ENCODE assay signal across 8 mouse cellular contexts in the genomic region with DNA sequence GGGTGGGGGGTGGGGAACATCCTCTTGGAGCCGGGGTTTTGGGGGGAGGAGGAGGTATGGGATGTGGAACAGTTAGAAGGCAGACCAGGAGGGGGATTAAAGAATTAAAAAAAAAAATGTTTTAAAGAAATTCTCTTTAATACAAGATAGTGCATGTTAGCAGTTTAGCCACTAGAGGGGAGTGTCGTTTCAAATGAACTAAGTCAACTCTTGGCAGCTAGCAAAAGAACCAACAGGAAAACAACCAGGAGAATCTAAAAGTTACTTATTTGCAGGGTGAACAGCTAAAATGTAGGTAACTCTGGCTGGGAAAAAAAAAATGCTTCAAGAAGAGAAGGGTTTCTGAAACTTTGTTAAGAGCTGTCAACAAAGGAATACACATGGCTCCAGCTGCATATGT. TPM values are rescaled to one million over a fixed set of nuclear protein-coding genes. Genes with fewer than 3 reads are reported as not detected.
DNase-seq lines count a peak whose midpoint lies in the region; ATAC-seq and TF ChIP-seq lines count a peak whose summit lies in the region.

No protein-coding gene starts in this region.

- H3K9ac ChIP-seq in forebrain, embryonic 14.5 days (ENCODE audit: low read length), result no peak overlapping the region
- H3K9ac ChIP-seq in forebrain, embryonic 11.5 days (ENCODE audit: low read length), result no peak overlapping the region
- no peak overlapping the region for H3K9ac ChIP-seq in liver, embryonic 14.5 days (replicated peaks)
- no peak overlapping the region for H3K9ac ChIP-seq in liver, embryonic 12.5 days

- ATAC-seq in forebrain, embryonic 14.5 days, result peak; percentile 25; the same call in 1 of the 2 replicates
- ATAC-seq in forebrain, embryonic 11.5 days (replicated peaks; ENCODE audit: low FRiP score), result no peak
- no peak for ATAC-seq in liver, embryonic 14.5 days (ENCODE audit: insufficient read depth)
- ATAC-seq in liver, embryonic 12.5 days, result no peak

- no peaks in the 10 kb centered on the region for H3K36me3 ChIP-seq in forebrain, embryonic 14.5 days (ENCODE audit: control insufficient read depth, insufficient read depth, low read length)
- no peaks in the 10 kb centered on the region for H3K36me3 ChIP-seq in forebrain, embryonic 11.5 days (ENCODE audit: control insufficient read depth, insufficient read depth, low read length)
- no peaks in the 10 kb centered on the region for H3K36me3 ChIP-seq in liver, embryonic 14.5 days (replicated peaks; ENCODE audit: control insufficient read depth, insufficient read depth, low read depth)
- H3K36me3 ChIP-seq in liver, embryonic 12.5 days, result no peaks in the 10 kb centered on the region

- no peak overlapping the region for H3K4me2 ChIP-seq in forebrain, embryonic 14.5 days (ENCODE audit: low read length)
- H3K4me2 ChIP-seq in forebrain, embryonic 11.5 days (ENCODE audit: low read depth, low read length, severe bottlenecking), result no peak overlapping the region
- no peak overlapping the region for H3K4me2 ChIP-seq in liver, embryonic 14.5 days (ENCODE audit: low read depth)
- H3K4me2 ChIP-seq in liver, embryonic 12.5 days, result no peak overlapping the region

- H3K4me3 ChIP-seq in forebrain, embryonic 14.5 days (ENCODE audit: low read depth, low read length), result no peak overlapping the region
- no peak overlapping the region for H3K4me3 ChIP-seq in forebrain, embryonic 11.5 days (ENCODE audit: low read depth, low read length)
- H3K4me3 ChIP-seq in liver, embryonic 14.5 days (ENCODE audit: insufficient read depth in 1 of 2, low read depth in 2 of 2, low read length in 2 of 2), result no peak overlapping the region
- no peak overlapping the region for H3K4me3 ChIP-seq in liver, embryonic 12.5 days

- peaks cover 4% of the 10 kb centered on the region for H3K4me1 ChIP-seq in forebrain, embryonic 14.5 days (ENCODE audit: control insufficient read depth, insufficient read depth, low read length)
- peaks cover 6% of the 10 kb centered on the region; the same call in 1 of the 2 replicates for H3K4me1 ChIP-seq in forebrain, embryonic 11.5 days (replicated peaks; ENCODE audit: control insufficient read depth, insufficient read depth, low read length)
- H3K4me1 ChIP-seq in liver, embryonic 14.5 days (replicated peaks; ENCODE audit: control insufficient read depth in 2 of 2, insufficient read depth in 2 of 2, low read length in 1 of 2), result no peaks in the 10 kb centered on the region
- H3K4me1 ChIP-seq in liver, embryonic 12.5 days, result peaks cover 25% of the 10 kb centered on the region

- WGBS in forebrain, embryonic 14.5 days, result 13% methylated on average over 2 of the region's 2 CpGs
- WGBS in forebrain, embryonic 11.5 days, result 8% methylated on average over 2 of the region's 2 CpGs
- 4% methylated on average over 2 of the region's 2 CpGs for WGBS in liver, embryonic 14.5 days (ENCODE audit: insufficient replicate concordance)
- WGBS in liver, embryonic 12.5 days (ENCODE audit: insufficient replicate concordance), result 7% methylated on average over 2 of the region's 2 CpGs

- no peaks in the 10 kb centered on the region for H3K9me3 ChIP-seq in forebrain, embryonic 14.5 days (replicated peaks; ENCODE audit: control insufficient read depth, low read length)
- no peaks in the 10 kb centered on the region for H3K9me3 ChIP-seq in forebrain, embryonic 11.5 days (ENCODE audit: control insufficient read depth, low read length)
- H3K9me3 ChIP-seq in liver, embryonic 14.5 days (ENCODE audit: control insufficient read depth, low read length), result no peaks in the 10 kb centered on the region
- H3K9me3 ChIP-seq in liver, embryonic 12.5 days (replicated peaks), result no peaks in the 10 kb centered on the region

- peak; percentile 89 for DNase-seq in forebrain, embryonic 14.5 days (ENCODE audit: low spot score)
- no peak for DNase-seq in forebrain, embryonic 11.5 days (ENCODE audit: low spot score)
- DNase-seq in liver, embryonic 14.5 days (ENCODE audit: low read depth in 3 of 3, low spot score in 3 of 3), result peak in 2 of 3 experiments; percentile 31 to 35
- DNase-seq in MN1 (ENCODE audit: low spot score), result peak; percentile 71
- peak; percentile 50 for DNase-seq in hindlimb bud, embryonic 11.5 days (ENCODE audit: extremely low spot score, low read depth, low spot score)
- no peak for DNase-seq in spleen, adult 12 weeks (ENCODE audit: low spot score)
- no peak for DNase-seq in right cerebral cortex, postnatal 14 days

- H3K27ac ChIP-seq in forebrain, embryonic 14.5 days (ENCODE audit: low read depth, low read length), result no peak overlapping the region
- no peak overlapping the region for H3K27ac ChIP-seq in forebrain, embryonic 11.5 days (ENCODE audit: low read depth, low read length)
- no peak overlapping the region for H3K27ac ChIP-seq in liver, embryonic 14.5 days
- H3K27ac ChIP-seq in liver, embryonic 12.5 days, result no peak overlapping the region

- TF ChIP-seq EP300 in liver, embryonic 14.5 days (IDR thresholded peaks at IDR 0.05; ENCODE audit: low read depth), result no peak

- peak; percentile 45; the same call in 1 of the 2 replicates for TF ChIP-seq CTCF in liver, embryonic 14.5 days (IDR thresholded peaks at IDR 0.05; ENCODE audit: low read depth)

- peaks cover 27% of the 10 kb centered on the region for H3K27me3 ChIP-seq in forebrain, embryonic 14.5 days (replicated peaks; ENCODE audit: control insufficient read depth, insufficient read depth, low read length)
- H3K27me3 ChIP-seq in forebrain, embryonic 11.5 days (ENCODE audit: control insufficient read depth, insufficient read depth, low read length), result peaks cover 30% of the 10 kb centered on the region
- H3K27me3 ChIP-seq in liver, embryonic 14.5 days (ENCODE audit: control insufficient read depth, insufficient read depth, low read length), result peaks cover 18% of the 10 kb centered on the region
- peaks cover 32% of the 10 kb centered on the region for H3K27me3 ChIP-seq in liver, embryonic 12.5 days (replicated peaks)

RNA-seq across cellular contexts. Expression of a gene that starts 1.5 kb away (rescaled TPM):
- 1.8 and 3.1 TPM in 2 replicates for polyA plus RNA-seq in forebrain, embryonic 14.5 days (2014; fragmentation: Nextera tagmentation; extraction: Ambion mirVana)
- polyA plus RNA-seq in forebrain, embryonic 11.5 days (2014; fragmentation: Nextera tagmentation; extraction: Ambion mirVana), result 1.3 and 1.9 TPM in 2 replicates
- 1.0 and 1.4 TPM in 2 replicates for polyA plus RNA-seq in liver, embryonic 14.5 days (2012; rRNA removed)
- polyA plus RNA-seq in liver, embryonic 14.5 days (2014; fragmentation: Nextera tagmentation; extraction: Ambion mirVana), result 2.3 and 2.5 TPM in 2 replicates
- 9.5 and 9.6 TPM in 2 replicates for polyA plus RNA-seq in liver, embryonic 12.5 days (2016; fragmentation: Nextera tagmentation; extraction: Ambion mirVana)

RNA-seq across cellular contexts. Expression of a gene that starts 31.2 kb away (rescaled TPM):
- polyA plus RNA-seq in forebrain, embryonic 14.5 days (2014; fragmentation: Nextera tagmentation; extraction: Ambion mirVana), result 105 and 121 TPM in 2 replicates
- polyA plus RNA-seq in forebrain, embryonic 11.5 days (2014; fragmentation: Nextera tagmentation; extraction: Ambion mirVana), result 148 and 174 TPM in 2 replicates
- 18.7 and 31.8 TPM in 2 replicates for polyA plus RNA-seq in liver, embryonic 14.5 days (2012; rRNA removed)
- 44.0 and 46.2 TPM in 2 replicates for polyA plus RNA-seq in liver, embryonic 14.5 days (2014; fragmentation: Nextera tagmentation; extraction: Ambion mirVana)
- polyA plus RNA-seq in liver, embryonic 12.5 days (2016; fragmentation: Nextera tagmentation; extraction: Ambion mirVana), result 73.1 and 74.8 TPM in 2 replicates

Comparison
In these comparisons a context has a peak if more than half of its experiments do, and no peak if none do; other contexts are left out.
1. DNase-seq: peak in forebrain, embryonic 14.5 days (single experiment), liver, embryonic 14.5 days (2 of 3), MN1 (single experiment) and hindlimb bud, embryonic 11.5 days (single experiment); none in forebrain, embryonic 11.5 days (single experiment), spleen, adult 12 weeks (single experiment) and right cerebral cortex, postnatal 14 days (single experiment).